Mouse (Mus musculus) erythroblast, embryonic 14.5 days (primary cell): ENCODE measurements around the gene Klf6.

ENCODE experiments used
- GATA1 ChIP-seq: IDR thresholded peaks from 2 replicates; pipeline ENCODE4 v1.6.1; 2012; ENCODE audit warnings: low read length, inconsistent platforms, mixed read lengths
- TAL1 ChIP-seq: IDR thresholded peaks from 3 replicates; pipeline ENCODE4 v1.6.1; 2012; ENCODE audit warnings: low read length, inconsistent platforms, mixed read lengths

DNA sequence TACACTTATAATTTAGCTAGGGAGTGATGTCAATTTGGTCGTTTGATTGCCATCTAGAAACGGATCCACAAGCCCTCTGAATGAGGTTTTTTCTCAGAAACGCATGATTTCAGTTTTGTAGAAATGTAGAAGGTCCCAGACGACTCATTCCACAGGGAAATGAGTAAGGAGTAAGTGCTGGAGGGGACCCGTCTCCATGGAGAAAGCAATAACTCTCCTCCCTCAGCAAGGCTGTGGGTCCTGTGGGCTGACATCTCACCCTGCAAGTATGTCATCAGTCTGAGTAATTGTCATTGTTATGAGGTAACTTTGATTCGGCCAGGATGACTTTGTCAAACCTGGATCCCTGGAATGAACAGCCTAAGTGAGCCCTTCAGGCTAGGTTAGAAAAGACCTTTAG is 4.8 kb downstream of the Klf6 start:
- TF ChIP-seq GATA1 = no peak
- TF ChIP-seq TAL1 = no peak
